In the genomic region with DNA sequence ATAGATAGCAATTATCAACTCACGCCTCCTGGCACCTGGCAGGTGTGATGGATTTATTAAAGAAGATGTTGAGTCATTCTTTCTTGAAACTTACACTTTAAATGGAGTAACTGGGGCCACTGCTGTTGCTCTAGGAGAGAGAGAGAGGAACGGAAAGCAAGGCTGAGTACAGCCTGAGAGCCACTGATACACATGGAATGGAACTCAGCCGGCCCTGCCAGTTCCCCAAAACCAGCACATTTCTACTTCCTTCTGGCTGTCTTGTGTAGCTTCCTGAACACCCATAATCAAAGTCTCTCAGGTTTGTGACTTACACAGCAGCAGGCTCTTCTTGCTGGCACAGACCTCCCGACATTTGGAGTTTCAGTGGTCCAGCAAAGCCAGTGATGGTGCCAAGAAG, we compare ENCODE assay signal across 29 mouse cellular contexts.
DNase-seq lines count a peak whose midpoint lies in the region; ATAC-seq and TF ChIP-seq lines count a peak whose summit lies in the region.
"Had no signal": no experiment of that assay in that cellular context is flagged by ENCODE, and none has a peak within 500 bp of the region (broad histone marks: within the 10 kb centered on the region; RNA-seq: fewer than 3 reads in every experiment).

No protein-coding gene starts in this region.

- TF ChIP-seq CTCF in bone marrow macrophage, adult 2 months (IDR thresholded peaks at IDR 0.05; ENCODE audit: low read depth, low read length), result no peak

- H3K4me3 ChIP-seq in bone marrow macrophage, adult 2 months (ENCODE audit: insufficient read depth, low read length), result no peak overlapping the region
- H3K4me3 ChIP-seq: embryonic facial prominence, embryonic 10.5 days; embryonic facial prominence, embryonic 13.5 days; erythroblast, embryonic 14.5 days; forebrain, embryonic 12.5 days; forebrain, embryonic 15.5 days; heart, embryonic 13.5 days; hindbrain, embryonic 12.5 days; hindbrain, embryonic 15.5 days; intestine, embryonic 15.5 days had no signal

- H3K4me1 ChIP-seq in bone marrow macrophage, adult 2 months (ENCODE audit: control insufficient read depth, insufficient read depth, low read length), result peaks cover 12% of the 10 kb centered on the region
- H3K4me1 ChIP-seq: embryonic facial prominence, embryonic 13.5 days; forebrain, embryonic 12.5 days; forebrain, embryonic 15.5 days; hindbrain, embryonic 12.5 days; hindbrain, embryonic 15.5 days had no signal

- H3K27ac ChIP-seq in bone marrow macrophage, adult 2 months (ENCODE audit: insufficient read depth, low read depth, low read length), result 0 out of 2 replicates have a peak overlapping the region, but pooled peaks have one; percentile 27
- H3K27ac ChIP-seq: embryonic facial prominence, embryonic 10.5 days; embryonic facial prominence, embryonic 13.5 days; forebrain, embryonic 12.5 days; forebrain, embryonic 15.5 days; heart, embryonic 13.5 days; hindbrain, embryonic 12.5 days; hindbrain, embryonic 15.5 days; intestine, embryonic 15.5 days had no signal

- peak; percentile 51 for DNase-seq in A20 (ENCODE audit: low read depth, low spot score)
- DNase-seq in frontal cortex, postnatal 14 days (ENCODE audit: low spot score in 2 of 2), result no peak
- DNase-seq in urinary bladder, postnatal 4 days (ENCODE audit: low spot score in 2 of 2), result no peak
- DNase-seq in urinary bladder, adult 2 months (ENCODE audit: low spot score), result no peak
- DNase-seq: adrenal gland, adult 8-10 months; adrenal gland, postnatal 25 days; cerebellum, adult 18-20 months; cerebellum, adult 9-10 months; cerebellum, postnatal 14 days; embryo, embryonic 11 days; gastrocnemius, postnatal 10 days; gastrocnemius, postnatal 36 days; heart, adult 11 months; heart, postnatal 14 days; heart, postnatal 4 days; kidney, adult 11 months had no signal

- TF ChIP-seq POLR2A in bone marrow macrophage, adult 2 months (IDR thresholded peaks at IDR 0.05; ENCODE audit: borderline replicate concordance, low read depth, low read length), result no peak

- peak; percentile 76 to 78 for ATAC-seq in hematopoietic stem cell, adult 5-6 weeks (replicated peaks in 1 of 2; ENCODE audit: insufficient read depth in 1 of 2, low FRiP score in 2 of 2, low TSS enrichment in 1 of 2, low read depth in 1 of 2, poor library complexity in 2 of 2, severe bottlenecking in 2 of 2)
- ATAC-seq: activated CD4-positive, CD25-positive, alpha-beta regulatory T cell, adult 4 months; CD4-positive, CD25-positive, alpha-beta regulatory T cell, adult 4 months; forebrain, embryonic 15.5 days; intestine, embryonic 15.5 days had no signal
